Mouse (Mus musculus): ENCODE data around the gene Hdac1.
A peak's percentile ranks its signal among the peaks of the same experiment; 100 is the strongest.

Hdac1 gene

GRCm38 (mm10) chr4:129509650-129510049 lies 32.9 kb downstream of the Hdac1 start:
- no peak for DNase-seq

- DNase-seq = no peak
Observed at GRCm38 (mm10) chr4:129508834-129509600, 33.5 kb downstream of the Hdac1 start.

GRCm38 (mm10) chr4:129508237-129508515 lies 34.3 kb downstream of the Hdac1 start:
- no peak for DNase-seq

DNA sequence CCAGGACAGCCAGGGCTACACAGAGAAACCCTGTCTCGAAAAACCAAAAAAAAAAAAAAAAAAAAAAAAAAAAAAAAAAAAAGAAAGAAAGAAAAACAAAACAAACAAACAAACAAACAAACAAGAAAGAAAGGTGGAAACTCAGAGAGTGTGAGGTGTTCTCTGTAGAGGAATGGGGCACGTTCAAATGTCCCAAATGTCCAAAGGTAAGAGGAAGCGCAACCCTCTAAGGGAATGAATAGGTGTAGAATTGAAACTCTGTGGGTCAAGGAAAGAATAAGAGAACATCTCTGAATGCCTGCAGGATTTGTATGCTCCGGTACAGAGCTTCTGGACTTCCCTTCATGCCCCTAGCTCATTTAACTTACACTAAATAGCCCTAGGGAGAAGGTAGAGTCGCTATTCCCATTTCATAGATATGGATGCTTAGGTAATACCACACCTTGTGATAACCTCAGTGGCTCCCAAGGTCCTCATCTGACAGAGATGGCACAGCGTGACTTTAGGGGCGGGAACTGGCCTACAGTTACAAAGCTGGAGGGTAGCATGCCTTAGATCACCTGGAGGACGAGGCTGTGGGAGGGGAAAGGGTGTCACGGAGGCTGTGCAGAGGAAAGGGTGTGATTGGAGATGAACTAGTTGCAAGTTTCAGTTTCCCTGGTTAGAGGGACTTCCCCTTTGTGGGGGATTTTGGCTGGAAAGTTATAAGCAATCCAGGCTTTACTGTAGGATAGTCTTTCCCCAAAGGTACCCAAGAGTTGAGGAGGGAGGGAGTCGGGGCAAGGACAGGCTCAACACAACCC lies 34.9 kb downstream of the Hdac1 start:
- DNase-seq = no peak

DNA sequence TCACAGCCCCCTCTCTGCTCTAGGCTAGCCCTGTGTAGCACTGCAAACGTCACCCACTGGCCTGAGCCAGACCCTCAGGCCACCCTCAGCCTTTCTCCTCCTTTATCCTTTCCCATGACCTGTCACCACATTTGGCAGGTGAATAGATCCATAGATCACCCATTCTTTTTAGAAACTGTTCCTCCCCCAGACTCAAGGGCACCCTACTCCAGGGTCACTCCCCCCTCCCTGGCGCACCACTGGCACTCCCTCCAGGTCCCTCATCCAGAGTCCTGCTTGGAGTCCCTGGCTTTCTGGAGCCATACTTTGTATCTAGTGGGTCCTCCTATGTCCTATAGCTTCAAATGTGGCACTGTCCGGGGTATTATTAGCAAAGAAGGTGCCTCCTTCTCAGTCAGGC lies 37.0 kb downstream of the Hdac1 start:
- DNase-seq = no peak

GRCm38 (mm10) chr4:129502901-129503444 lies 39.5 kb downstream of the Hdac1 start:
- no peak for DNase-seq

DNA sequence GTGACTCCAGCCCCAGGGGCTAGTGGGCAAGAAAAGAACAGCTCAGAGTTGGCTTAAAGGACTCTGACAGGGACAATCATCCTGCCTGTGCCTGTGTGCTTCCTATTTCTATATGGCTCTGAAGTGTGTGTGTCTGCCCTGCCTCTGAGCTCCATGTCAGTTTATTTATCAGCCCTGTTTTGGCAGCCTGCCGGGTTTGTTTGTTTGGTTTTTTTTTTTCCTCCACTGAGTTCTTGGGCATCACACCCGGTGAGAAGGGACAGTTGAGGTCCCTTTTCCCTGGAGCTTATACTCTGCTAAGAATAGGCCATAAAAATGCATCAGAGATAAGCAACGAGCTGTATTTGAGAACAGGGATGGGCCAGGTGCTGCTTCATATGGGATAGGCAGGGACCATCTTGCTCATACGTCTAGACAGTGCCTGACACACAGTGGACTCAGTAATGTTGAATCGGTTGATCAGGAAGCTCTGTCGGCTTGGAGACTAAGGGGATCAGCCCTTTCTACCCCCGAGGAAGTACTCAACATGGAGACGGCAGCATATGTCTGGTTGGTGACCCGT lies 40.1 kb downstream of the Hdac1 start:
- DNase-seq = no peak

- peak; percentile 26 to 38 for DNase-seq
Observed at GRCm38 (mm10) chr4:129500607-129501566, 41.6 kb downstream of the Hdac1 start.

DNA sequence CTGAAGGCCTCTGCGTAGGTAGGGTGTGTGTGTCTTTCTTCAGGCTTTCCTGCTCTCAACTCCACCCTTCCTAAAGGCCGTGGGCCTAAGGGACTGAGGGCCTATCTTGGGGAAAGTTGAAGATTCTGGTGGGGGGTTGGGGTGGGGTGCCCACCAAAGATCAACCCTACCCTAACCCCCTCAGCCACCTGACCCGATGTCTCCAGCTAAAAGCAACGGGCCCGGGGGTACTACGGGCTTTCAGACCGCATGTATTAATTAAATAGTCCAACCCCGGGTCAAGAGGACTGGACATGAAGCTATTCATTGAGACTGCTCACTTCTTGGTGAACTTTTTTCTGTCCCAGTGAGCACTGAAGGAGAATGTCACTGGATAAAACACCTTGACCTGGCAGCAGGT lies 42.5 kb downstream of the Hdac1 start:
- DNase-seq = no peak

DNA sequence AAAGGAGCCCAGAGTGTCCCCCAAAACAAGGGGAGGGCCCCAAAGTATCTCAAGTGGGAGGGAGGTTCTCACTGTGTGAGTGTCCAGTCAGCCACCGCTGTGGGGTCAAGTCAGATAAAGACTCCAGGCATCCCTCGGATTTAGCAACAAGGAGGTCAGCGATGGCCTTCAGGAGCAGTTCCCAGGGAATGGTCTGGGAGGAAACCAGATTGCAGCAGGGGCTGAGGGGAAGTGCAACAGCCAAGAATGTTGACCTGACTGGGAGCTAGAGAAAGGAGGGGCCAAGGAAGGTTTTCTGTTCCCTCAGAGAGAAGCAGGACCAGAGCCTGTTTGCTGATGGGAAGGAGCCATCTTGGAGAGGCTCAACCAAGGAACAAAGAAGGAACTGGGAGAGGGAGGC lies 43.6 kb downstream of the Hdac1 start:
- no peak for DNase-seq

GRCm38 (mm10) chr4:129496631-129497030 lies 45.9 kb downstream of the Hdac1 start:
- no peak for DNase-seq

DNA sequence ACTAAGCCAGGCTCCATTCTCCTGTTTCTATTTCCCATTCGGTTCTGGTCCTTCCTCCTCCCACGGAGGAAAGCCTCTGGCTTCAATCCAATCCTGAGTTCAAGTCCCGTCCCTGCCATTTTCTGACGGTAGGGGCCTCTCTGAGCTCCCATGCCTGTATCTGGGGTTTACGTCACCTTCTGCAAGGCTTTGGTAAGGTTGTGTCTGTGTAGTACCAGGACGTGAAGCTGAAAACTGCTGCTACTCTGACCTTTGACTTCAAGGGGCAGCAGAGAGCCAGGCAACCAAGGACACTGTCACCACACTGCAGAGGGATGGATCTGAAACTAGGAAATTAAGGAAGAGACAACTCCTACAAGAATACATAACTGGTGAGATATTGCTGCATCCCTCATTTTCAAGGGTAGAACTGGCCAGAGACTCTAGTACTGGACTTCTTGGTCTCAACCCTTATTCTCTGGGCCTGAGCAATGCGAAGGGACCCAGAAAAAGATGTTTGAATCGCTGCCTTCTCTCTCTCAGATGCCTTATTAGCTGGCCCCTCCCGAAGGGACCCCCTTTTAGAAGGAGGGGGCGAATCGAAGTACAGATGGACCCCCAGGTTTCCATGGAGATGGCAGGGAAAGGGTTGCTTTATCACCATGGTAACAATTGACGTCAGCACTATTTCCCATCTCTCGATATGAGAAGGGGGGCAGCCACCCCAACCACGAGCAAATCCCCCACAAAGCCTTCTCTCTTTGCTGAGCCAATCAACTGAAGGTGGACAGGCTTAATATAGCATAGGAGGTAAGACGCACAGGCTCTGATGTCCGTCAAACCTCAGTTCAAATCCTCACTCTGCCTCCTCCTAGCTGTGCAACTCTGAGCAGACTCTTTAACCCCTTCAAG lies 46.6 kb downstream of the Hdac1 start:
- no peak for DNase-seq

DNA sequence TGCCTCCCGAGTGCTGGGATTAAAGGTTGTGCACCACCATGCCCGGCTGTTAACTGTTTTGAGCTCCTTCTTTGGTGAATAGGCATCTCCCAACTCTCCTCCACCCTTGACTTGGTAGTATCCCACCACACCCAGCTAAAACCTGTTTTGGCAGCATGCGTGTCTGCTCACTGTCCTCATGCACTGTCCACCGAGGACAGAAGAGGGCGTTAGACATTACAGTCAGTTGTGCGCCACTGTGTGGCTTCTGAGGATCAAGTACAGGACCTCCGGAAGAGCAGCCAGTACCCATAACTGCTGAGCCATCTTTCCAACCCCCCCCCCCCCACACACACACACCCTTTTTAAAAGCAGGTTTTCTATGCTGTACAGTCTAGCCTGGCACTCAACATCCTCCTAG lies 47.8 kb downstream of the Hdac1 start:
- DNase-seq = no peak

- DNase-seq = peak; percentile 31 to 66
Observed at GRCm38 (mm10) chr4:129490972-129491880, 51.3 kb downstream of the Hdac1 start, which contains the start of the genes Tssk3 and Fam229a. Tssk3 (minus strand) TSS chr4:129491022. Fam229a (plus strand) TSS chr4:129491190.

GRCm38 (mm10) chr4:129481090-129481489 lies 61.4 kb downstream of the Hdac1 start:
- no peak for DNase-seq

- no peak for DNase-seq
Observed at GRCm38 (mm10) chr4:129479863-129480262, 62.6 kb downstream of the Hdac1 start.

DNA sequence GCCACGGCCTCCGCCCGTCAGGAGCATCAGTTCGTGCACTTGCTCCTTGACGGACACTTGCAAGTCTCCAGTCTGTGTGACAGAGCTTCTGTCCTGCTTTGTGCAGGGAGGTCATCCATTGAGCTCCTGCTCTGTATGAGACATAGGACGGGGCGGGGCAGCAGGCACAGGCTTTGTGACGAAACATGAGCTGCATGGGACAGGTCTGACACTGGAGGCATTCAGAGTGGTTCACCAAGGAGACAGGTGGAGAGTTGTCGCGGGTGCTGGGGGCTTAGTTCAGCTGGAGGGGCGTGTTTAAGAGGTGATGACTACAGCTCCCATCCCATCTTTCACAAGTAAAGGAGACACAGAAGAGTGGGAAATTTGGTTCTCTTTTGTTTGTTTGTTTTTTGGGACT lies 66.5 kb downstream of the Hdac1 start:
- DNase-seq = no peak

All from cerebellum, postnatal 36 days (tissue).